Mouse (Mus musculus) cerebellum, adult 11 months (tissue): Measurements from ENCODE around the gene Bach2.

Experiments
- DNase-seq: peaks from one replicate; pipeline ENCODE4 v3.0.0; 2022

The Bach2 gene

GRCm38 (mm10) chr4:32365144-32365907 lies 126.7 kb downstream of the Bach2 start:
- DNase-seq, result no peak

GRCm38 (mm10) chr4:32366176-32366575 lies 127.6 kb downstream of the Bach2 start:
- DNase-seq, result no peak

GRCm38 (mm10) chr4:32368345-32368744 lies 129.7 kb downstream of the Bach2 start:
- no peak for DNase-seq

- DNase-seq, result no peak
These were observed 134.5 kb downstream of the Bach2 start for GRCm38 (mm10) chr4:32373085-32373484.

- DNase-seq, result no peak
These were observed 134.9 kb downstream of the Bach2 start for GRCm38 (mm10) chr4:32373527-32373926.

GRCm38 (mm10) chr4:32374751-32375582 lies 136.4 kb downstream of the Bach2 start:
- DNase-seq, result no peak

GRCm38 (mm10) chr4:32375721-32376526 lies 137.3 kb downstream of the Bach2 start:
- no peak for DNase-seq

- no peak for DNase-seq
These were observed 137.9 kb downstream of the Bach2 start for GRCm38 (mm10) chr4:32376527-32376948.

GRCm38 (mm10) chr4:32379140-32379539 lies 140.5 kb downstream of the Bach2 start:
- DNase-seq, result no peak

GRCm38 (mm10) chr4:32381666-32382381 lies 143.2 kb downstream of the Bach2 start:
- DNase-seq, result no peak

- DNase-seq, result no peak
These were observed 146.5 kb downstream of the Bach2 start for GRCm38 (mm10) chr4:32385121-32385520.

GRCm38 (mm10) chr4:32385623-32386022 lies 147.0 kb downstream of the Bach2 start:
- DNase-seq, result no peak

- DNase-seq, result no peak
These were observed 147.7 kb downstream of the Bach2 start for GRCm38 (mm10) chr4:32386346-32386745.

GRCm38 (mm10) chr4:32386931-32387330 lies 148.3 kb downstream of the Bach2 start:
- DNase-seq, result no peak

GRCm38 (mm10) chr4:32387479-32388240 lies 149.1 kb downstream of the Bach2 start:
- no peak for DNase-seq

- DNase-seq, result no peak
These were observed 150.0 kb downstream of the Bach2 start for GRCm38 (mm10) chr4:32388564-32388963.

- DNase-seq, result no peak
These were observed 150.7 kb downstream of the Bach2 start for GRCm38 (mm10) chr4:32389107-32389800.

GRCm38 (mm10) chr4:32391260-32391659 lies 152.7 kb downstream of the Bach2 start:
- DNase-seq, result no peak

GRCm38 (mm10) chr4:32393226-32393625 lies 154.6 kb downstream of the Bach2 start:
- no peak for DNase-seq

GRCm38 (mm10) chr4:32393951-32394350 lies 155.3 kb downstream of the Bach2 start:
- no peak for DNase-seq

GRCm38 (mm10) chr4:32394850-32395249 lies 156.2 kb downstream of the Bach2 start:
- no peak for DNase-seq
